Mouse (Mus musculus) heart, postnatal 0 days (tissue): ENCODE measurements around the gene 9530077C05Rik. TPM values are rescaled to one million over a fixed set of nuclear protein-coding genes. Genes with fewer than 3 reads are reported as not detected.
"Not testable (repeated sequence)": the region's sequence is repeated elsewhere in the genome, so short reads cannot be mapped to it uniquely, and the experiment has no call there.

ENCODE experiments used
- ATAC-seq: fragments of 200-750 bp; cut with Nextera tagmentation; 2 replicates; pipeline ENCODE4 v1.8.0; 2017; ENCODE audit warnings: low read depth, moderate number of reproducible peaks, moderate library complexity; ENCODE audit not compliant: insufficient read depth
- DNase-seq: peaks from one replicate; pipeline ENCODE4 v3.0.0-alpha.2; 2016; ENCODE audit warnings: low spot score
- H3K27ac ChIP-seq: fragments of 300-500 bp; sonication (generic); 2 replicates; pipeline ENCODE4 v1.5.1; 2014; ENCODE audit warnings: low read depth, mild to moderate bottlenecking
- H3K27me3 ChIP-seq: fragments of 300-500 bp; sonication (generic); 2 replicates; pipeline ENCODE4 v1.6.1; 2014; ENCODE audit warnings: low read length, mixed read lengths; ENCODE audit not compliant: control insufficient read depth, insufficient read depth
- H3K36me3 ChIP-seq: fragments of 300-500 bp; sonication (generic); replicated peaks from 2 replicates; pipeline ENCODE4 v1.6.1; 2014; ENCODE audit warnings: low read length, mixed read lengths; ENCODE audit not compliant: control insufficient read depth, insufficient read depth
- H3K4me1 ChIP-seq: fragments of 300-500 bp; sonication (generic); 2 replicates; pipeline ENCODE4 v1.6.1; 2014; ENCODE audit warnings: antibody characterized with exemption; ENCODE audit not compliant: control insufficient read depth, insufficient read depth
- H3K4me2 ChIP-seq: fragments of 300-500 bp; sonication (generic); 2 replicates; pipeline ENCODE4 v1.6.1; 2014; ENCODE audit warnings: low read depth, mild to moderate bottlenecking, low read length, moderate library complexity
- H3K4me3 ChIP-seq: fragments of 300-500 bp; sonication (generic); 2 replicates; pipeline ENCODE4 v1.5.1; 2014; ENCODE audit warnings: low read depth, low read length
- H3K9ac ChIP-seq: fragments of 300-500 bp; sonication (generic); replicated peaks from 2 replicates; pipeline ENCODE4 v1.6.1; 2014; ENCODE audit warnings: low read depth, low read length, mixed read lengths
- H3K9me3 ChIP-seq: fragments of 300-500 bp; sonication (generic); replicated peaks from 2 replicates; pipeline ENCODE4 v1.6.1; 2016; ENCODE audit warnings: low read length; ENCODE audit not compliant: control insufficient read depth
- CTCF ChIP-seq: IDR thresholded peaks from 2 replicates; pipeline ENCODE4 v1.5.1; 2016; ENCODE audit warnings: antibody characterized with exemption, control low read depth, low read depth
- EP300 ChIP-seq: IDR thresholded peaks from 2 replicates; pipeline ENCODE4 v1.6.1; 2016; ENCODE audit warnings: antibody characterized with exemption, low read depth
- WGBS: fragments of 180-500 bp; shearing (Covaris S2); extraction: QIAGEN DNeasy Blood & Tissue Kit; methylation state at CpG from one replicate; pipeline ENCODE4 v1.1.7; 2014; 5-methylcytosine and 5-hydroxymethylcytosine counted together
- polyA plus RNA-seq: library from polyadenylated mRNA; unstranded; fragments of >200 nt; fragmentation: Nextera tagmentation; extraction: Ambion mirVana; gene quantifications from 2 replicates; pipeline ENCODE4 v1.2.1, GENCODE M21; 2015
- total RNA-seq: library from RNA; depleted of rRNA; stranded (reverse); fragments of >200 nt; gene quantifications from 2 replicates; pipeline ENCODE4 v1.2.3, GENCODE M21; 2014; ENCODE audit warnings: low replicate concordance

Gene 9530077C05Rik
- total and polyA plus RNA-seq, 2 experiments from 2014 or later = 0.69 to 0.85 TPM

- H3K4me1 ChIP-seq = no peaks in the 10 kb centered on the region
- no peaks in the 10 kb centered on the region for H3K27me3 ChIP-seq
- no peaks in the 10 kb centered on the region for H3K9me3 ChIP-seq
- no peak overlapping the region for H3K4me3 ChIP-seq
- H3K27ac ChIP-seq = no peak overlapping the region
- H3K4me2 ChIP-seq = no peak overlapping the region
- no peak for TF ChIP-seq EP300
- no peak for TF ChIP-seq CTCF
- H3K9ac ChIP-seq = no peak overlapping the region
- ATAC-seq = no peak
- H3K36me3 ChIP-seq = no peaks in the 10 kb centered on the region
- DNase-seq = no peak
- WGBS = 76% methylated on average over 3 of the region's 3 CpGs
These were observed 5.9 kb upstream of the 9530077C05Rik start for GRCm38 (mm10) chr9:22405414-22405813.

DNA sequence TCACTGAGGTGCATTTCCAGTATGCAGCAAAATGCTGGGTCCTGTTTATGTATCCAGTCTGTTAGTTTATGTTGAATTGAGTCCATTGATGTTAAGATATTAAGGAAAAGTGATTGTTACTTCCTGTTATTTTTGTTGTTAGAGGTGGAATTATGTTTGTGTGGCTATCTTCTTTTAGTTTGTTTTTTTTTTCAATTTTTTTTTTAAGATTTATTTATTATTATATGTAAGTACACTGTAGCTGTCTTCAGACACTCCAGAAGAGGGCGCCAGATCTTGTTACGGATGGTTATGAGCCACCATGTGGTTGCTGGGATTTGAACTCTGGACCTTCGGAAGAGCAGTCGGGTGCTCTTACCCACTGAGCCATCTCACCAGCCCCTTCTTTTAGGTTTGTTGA lies 3.7 kb upstream of the 9530077C05Rik start:
- H3K4me2 ChIP-seq, DNase-seq, H3K27me3 ChIP-seq, H3K9me3 ChIP-seq, H3K36me3 ChIP-seq, ATAC-seq, H3K9ac ChIP-seq, H3K4me1 ChIP-seq, H3K4me3 ChIP-seq, H3K27ac ChIP-seq: not testable (repeated sequence)
- 97% methylated on average over 2 of the region's 4 CpGs for WGBS

- TF ChIP-seq CTCF = peak; percentile 31
- not testable (repeated sequence) for H3K9ac ChIP-seq, H3K36me3 ChIP-seq, H3K27ac ChIP-seq, H3K4me2 ChIP-seq, H3K9me3 ChIP-seq, H3K4me1 ChIP-seq, H3K27me3 ChIP-seq, H3K4me3 ChIP-seq, ATAC-seq, DNase-seq
- WGBS = 11% methylated on average over 4 of the region's 4 CpGs
These were observed 3.0 kb upstream of the 9530077C05Rik start for GRCm38 (mm10) chr9:22408344-22408743.

DNA sequence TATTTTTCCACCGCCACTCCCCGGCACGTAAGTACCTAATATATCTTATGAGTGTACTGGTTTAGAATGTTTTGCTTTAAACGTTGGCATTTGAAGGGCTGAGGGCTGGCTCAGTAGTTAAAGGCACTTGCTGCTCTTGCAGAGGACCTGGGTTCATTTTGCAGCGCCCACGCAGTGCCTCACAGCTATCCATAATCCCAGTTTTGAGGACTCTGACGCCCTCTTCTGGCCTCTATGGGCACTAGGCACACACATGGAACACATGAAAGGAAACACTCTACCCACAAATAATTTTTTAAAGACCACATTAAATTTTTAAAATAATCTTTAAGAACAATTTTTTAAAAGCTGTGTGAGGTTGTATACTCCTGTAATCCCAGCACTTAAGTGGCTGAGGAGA lies 1.8 kb upstream of the 9530077C05Rik start:
- WGBS = 74% methylated on average over 7 of the region's 7 CpGs
- no peaks in the 10 kb centered on the region for H3K9me3 ChIP-seq
- no peaks in the 10 kb centered on the region for H3K36me3 ChIP-seq
- TF ChIP-seq CTCF (no peak), EP300 (no peak)
- H3K4me2 ChIP-seq = no peak overlapping the region
- H3K4me1 ChIP-seq = peaks cover 3% of the 10 kb centered on the region
- H3K27ac ChIP-seq = no peak overlapping the region
- no peaks in the 10 kb centered on the region for H3K27me3 ChIP-seq
- ATAC-seq (no peak), DNase-seq (no peak)
- H3K4me3 ChIP-seq = no peak overlapping the region
- H3K9ac ChIP-seq = no peak overlapping the region

GRCm38 (mm10) chr9:22416187-22416586 lies 4.9 kb downstream of the 9530077C05Rik start:
- ATAC-seq (no peak), DNase-seq (no peak)
- H3K4me2 ChIP-seq = no peak overlapping the region
- H3K27me3 ChIP-seq = no peaks in the 10 kb centered on the region
- no peak overlapping the region for H3K4me3 ChIP-seq
- no peak for TF ChIP-seq CTCF
- no peak for TF ChIP-seq EP300
- H3K9me3 ChIP-seq = no peaks in the 10 kb centered on the region
- H3K27ac ChIP-seq = no peak overlapping the region
- 64% methylated on average over 3 of the region's 3 CpGs for WGBS
- peaks cover 7% of the 10 kb centered on the region for H3K4me1 ChIP-seq
- H3K9ac ChIP-seq = no peak overlapping the region
- H3K36me3 ChIP-seq = no peaks in the 10 kb centered on the region

- WGBS = 46% methylated on average over 6 of the region's 6 CpGs
- TF ChIP-seq CTCF (no peak), EP300 (no peak)
- DNase-seq = no peak
- no peak for ATAC-seq
- Histone ChIP-seq H3K9me3 (no peaks in the 10 kb centered on the region), H3K27me3 (no peaks in the 10 kb centered on the region), H3K9ac (no peak overlapping the region), H3K4me2 (no peak overlapping the region), H3K4me3 (no peak overlapping the region), H3K36me3 (no peaks in the 10 kb centered on the region), H3K27ac (no peak overlapping the region), H3K4me1 (0 out of 2 replicates have a peak, but pooled peaks cover 5% of the 10 kb centered on the region)
These were observed 6.2 kb downstream of the 9530077C05Rik start for GRCm38 (mm10) chr9:22417547-22417946.
